Mouse (Mus musculus) urinary bladder, adult 18-20 months (tissue): ENCODE results near the gene Cabp1.

ENCODE experiments used
- DNase-seq, 2 experiments: peaks; one replicate each; pipeline ENCODE4 v3.0.0; 2022; ENCODE audit warnings: low spot score in 2 of 2, mixed read lengths in 2 of 2

Cabp1 gene

DNA sequence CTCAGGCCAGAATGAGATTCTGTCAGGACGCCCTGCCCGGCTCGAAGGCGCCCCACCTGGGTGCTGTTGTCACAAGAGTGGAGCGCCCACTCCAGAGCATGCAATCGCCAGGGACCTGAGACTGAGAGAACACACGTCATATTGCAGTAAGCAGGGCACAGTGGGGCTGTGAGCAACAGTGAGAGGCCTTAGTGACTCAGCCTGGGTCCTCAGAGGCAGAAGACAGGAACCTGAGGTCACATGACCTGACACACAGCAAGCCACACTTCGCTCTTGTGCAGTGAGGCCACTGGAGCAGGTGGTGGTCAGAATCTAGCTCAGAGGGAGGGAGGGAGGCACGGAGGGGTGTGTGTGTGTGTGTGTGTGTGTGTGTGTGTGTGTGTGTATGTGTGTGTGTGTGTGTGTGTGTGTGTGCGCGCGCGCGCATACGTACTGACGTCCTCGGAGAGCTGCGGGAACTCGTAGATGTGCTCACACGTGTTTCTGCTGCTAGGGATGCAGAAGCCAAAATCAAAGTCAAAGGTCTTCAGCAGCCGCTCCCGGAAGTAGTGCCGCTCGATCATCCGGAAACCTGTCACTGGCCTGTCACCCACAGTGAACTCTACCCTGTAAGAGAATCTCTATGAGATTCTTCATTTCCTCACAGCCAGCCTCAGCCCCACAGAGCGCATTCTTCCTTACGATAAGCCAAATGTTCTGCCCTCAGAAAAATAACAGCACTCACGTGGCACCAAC lies 67.4 kb downstream of the Cabp1 start:
- DNase-seq: peak in 1 of 2 experiments; percentile 28

DNA sequence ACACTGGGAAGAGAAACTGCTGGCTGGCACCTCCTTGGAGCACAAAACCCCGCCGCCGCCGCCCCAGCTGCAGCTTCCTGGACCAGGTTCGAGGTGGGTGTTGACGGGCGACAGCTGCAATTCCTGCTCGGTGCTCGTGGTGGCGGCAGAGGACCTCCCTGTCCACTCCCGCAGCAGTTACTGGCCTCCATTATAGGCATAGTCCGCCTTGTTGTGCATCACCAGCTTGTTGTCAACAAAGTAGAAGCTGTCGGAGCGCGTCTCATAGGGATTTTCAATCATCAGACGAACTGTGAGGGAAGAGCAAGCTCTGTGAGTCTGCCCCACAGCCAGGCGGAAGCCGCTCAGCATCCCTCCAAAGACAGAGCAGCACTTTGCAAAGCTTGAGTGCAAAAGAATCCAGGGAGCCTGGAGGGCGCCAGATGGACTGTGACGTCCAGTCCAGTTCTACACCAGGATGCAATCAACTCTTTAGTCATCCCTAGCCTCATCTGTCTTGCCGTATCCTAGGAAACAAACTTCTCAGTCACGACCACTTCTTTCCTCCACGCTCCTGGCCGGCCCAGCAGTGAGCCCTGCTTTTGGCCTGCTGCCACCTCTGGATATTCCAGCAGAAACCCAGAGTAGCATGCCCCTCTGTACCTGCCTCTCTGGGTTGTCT lies 68.8 kb downstream of the Cabp1 start:
- DNase-seq: peak; percentile 71 to 74

DNA sequence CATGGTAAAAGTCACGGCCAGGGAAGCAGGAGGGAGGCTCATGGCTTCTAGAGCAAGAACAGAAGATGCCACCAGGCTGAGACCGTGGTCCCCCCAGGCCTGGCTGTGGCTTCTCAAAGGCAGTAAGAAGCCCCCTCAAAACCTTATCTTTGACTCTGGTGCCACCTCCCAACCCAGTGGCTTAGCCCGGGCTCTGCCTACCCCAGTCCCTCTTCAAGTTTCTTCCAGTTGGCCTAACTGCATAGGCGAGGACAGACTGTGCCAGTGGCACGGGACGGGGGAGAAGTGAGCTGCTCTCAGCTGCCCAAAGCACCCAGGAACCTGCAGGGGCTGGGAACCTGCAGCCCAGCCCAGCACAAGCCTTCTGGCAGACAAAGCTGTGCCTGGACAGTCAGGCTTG lies 69.5 kb downstream of the Cabp1 start:
- no peak for DNase-seq

DNA sequence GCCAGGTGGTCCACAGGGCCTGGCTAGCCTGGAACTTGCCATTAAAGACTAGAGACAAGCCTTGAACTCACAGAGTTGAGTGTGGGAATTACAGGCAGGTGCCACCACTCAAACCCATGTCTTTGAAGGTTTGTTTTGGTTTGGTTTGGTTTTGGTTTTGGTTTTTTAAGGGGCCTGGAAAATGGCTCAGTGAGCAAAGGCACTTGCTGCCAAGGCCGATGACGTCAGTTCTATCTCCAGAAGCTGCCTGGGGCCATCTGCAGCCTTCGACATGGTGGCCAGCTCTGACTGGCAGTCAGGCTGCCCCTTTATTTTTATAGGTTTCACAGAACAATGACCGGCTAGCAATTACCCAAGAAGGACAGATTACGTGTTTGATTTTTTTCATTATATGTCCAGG lies 73.2 kb downstream of the Cabp1 start:
- no peak for DNase-seq

DNA sequence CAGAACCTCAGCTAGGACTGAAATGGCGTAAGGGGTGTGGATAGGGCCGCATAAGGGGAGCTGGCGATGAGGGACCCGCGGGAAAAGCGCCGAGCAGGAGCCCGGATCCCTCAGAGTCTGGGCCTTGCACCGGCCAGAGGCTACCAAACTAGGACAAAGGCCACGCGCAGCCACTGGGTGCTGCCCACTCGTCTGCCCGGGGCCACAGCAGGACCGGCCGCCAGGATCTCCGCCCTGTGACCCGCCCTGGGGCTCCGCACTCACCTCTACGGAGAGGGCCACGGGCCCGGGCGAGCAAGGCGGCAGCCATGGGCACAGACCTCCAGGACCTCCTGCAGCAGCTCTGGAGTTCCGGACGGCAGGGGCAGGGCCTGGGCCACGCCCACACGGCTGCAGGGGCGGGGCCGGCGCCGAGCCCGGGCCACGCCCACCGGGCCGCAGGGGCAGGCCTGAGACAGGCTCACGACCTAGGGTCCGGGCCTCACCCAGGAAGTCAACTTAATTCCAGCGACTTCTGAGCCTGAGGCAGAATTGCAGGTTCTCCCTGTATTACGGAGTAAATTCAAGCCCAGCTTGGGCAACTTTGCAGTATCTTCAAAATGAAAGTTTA lies 75.1 kb downstream of the Cabp1 start, which contains the start of gene Acads:
Gene Acads (minus strand): TSS at position 386 of the 610 bp plus-strand sequence.
- DNase-seq: peak; percentile 77 to 80
